Comparison of ENCODE assay signal across 9 mouse cellular contexts in the genomic region with DNA sequence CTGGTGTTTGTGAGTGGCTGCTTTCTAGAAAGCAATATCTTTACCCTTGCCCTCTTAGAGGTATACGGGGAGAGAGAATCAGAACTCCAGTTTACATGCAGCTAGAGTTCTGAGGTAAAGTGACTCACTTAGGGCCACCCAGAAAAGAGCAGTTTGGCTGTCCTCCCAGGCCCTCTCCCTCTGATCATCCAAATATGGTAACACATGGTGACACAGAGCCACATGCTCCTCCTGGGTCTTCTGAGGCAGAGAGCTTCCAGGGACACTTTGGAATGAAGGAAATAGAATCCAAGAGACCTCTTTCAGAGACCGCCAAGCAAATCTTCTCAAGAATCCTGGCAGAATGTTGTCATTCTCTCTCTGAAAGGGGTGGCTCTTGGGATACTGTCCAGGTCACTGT.
A peak's percentile ranks its signal among the peaks of the same experiment; 100 is the strongest.
DNase-seq lines count a peak whose midpoint lies in the region; ATAC-seq lines count a peak whose summit lies in the region.
"Had no signal": no experiment of that assay in that cellular context is flagged by ENCODE, and none has a peak within 500 bp of the region (broad histone marks: within the 10 kb centered on the region; RNA-seq: fewer than 3 reads in every experiment).

No protein-coding gene starts in this region.

- H3K4me1 ChIP-seq in embryonic facial prominence, embryonic 14.5 days (ENCODE audit: control insufficient read depth, insufficient read depth, low read length), result no peaks in the 10 kb centered on the region
- H3K4me1 ChIP-seq in embryonic facial prominence, embryonic 10.5 days, result peaks cover 8% of the 10 kb centered on the region
- H3K4me1 ChIP-seq in heart, embryonic 13.5 days, result peaks cover 23% of the 10 kb centered on the region
- no peaks in the 10 kb centered on the region; the same call in 1 of the 2 replicates for H3K4me1 ChIP-seq in intestine, embryonic 16.5 days (ENCODE audit: control insufficient read depth, insufficient read depth, low read length)
- peaks cover 13% of the 10 kb centered on the region for H3K4me1 ChIP-seq in midbrain, embryonic 10.5 days

- H3K4me3 ChIP-seq in embryonic facial prominence, embryonic 14.5 days (ENCODE audit: low read depth, low read length), result no peak overlapping the region
- H3K4me3 ChIP-seq in embryonic facial prominence, embryonic 10.5 days, result no peak overlapping the region
- no peak overlapping the region for H3K4me3 ChIP-seq in heart, embryonic 13.5 days
- no peak overlapping the region for H3K4me3 ChIP-seq in intestine, embryonic 16.5 days (ENCODE audit: low read length)
- H3K4me3 ChIP-seq in midbrain, embryonic 10.5 days, result no peak overlapping the region

- H3K36me3 ChIP-seq in embryonic facial prominence, embryonic 14.5 days (ENCODE audit: control insufficient read depth, insufficient read depth, low read length), result no peaks in the 10 kb centered on the region
- H3K36me3 ChIP-seq in embryonic facial prominence, embryonic 10.5 days (replicated peaks), result no peaks in the 10 kb centered on the region
- H3K36me3 ChIP-seq in heart, embryonic 13.5 days, result no peaks in the 10 kb centered on the region
- no peaks in the 10 kb centered on the region for H3K36me3 ChIP-seq in intestine, embryonic 16.5 days (ENCODE audit: control insufficient read depth, insufficient read depth, low read length)
- no peaks in the 10 kb centered on the region for H3K36me3 ChIP-seq in midbrain, embryonic 10.5 days

- no peak overlapping the region for H3K4me2 ChIP-seq in embryonic facial prominence, embryonic 14.5 days (ENCODE audit: low read depth, low read length)
- H3K4me2 ChIP-seq in heart, embryonic 13.5 days, result no peak overlapping the region
- no peak overlapping the region for H3K4me2 ChIP-seq in intestine, embryonic 16.5 days (ENCODE audit: low read depth, low read length)

- ATAC-seq in embryonic facial prominence, embryonic 14.5 days (ENCODE audit: low read depth), result no peak
- ATAC-seq in heart, embryonic 13.5 days (ENCODE audit: extremely low read depth, insufficient number of reproducible peaks, low FRiP score, low TSS enrichment), result no peak
- no peak for ATAC-seq in intestine, embryonic 16.5 days

- peak; percentile 12 for DNase-seq in embryonic facial prominence, embryonic 14.5 days (ENCODE audit: low spot score)
- DNase-seq in embryonic facial prominence, embryonic 10.5 days (ENCODE audit: low spot score), result no peak
- DNase-seq in urinary bladder, postnatal 14 days (ENCODE audit: low spot score), result peak; percentile 21
- no peak for DNase-seq in urinary bladder, postnatal 10 days (ENCODE audit: low spot score)
- DNase-seq in embryo, embryonic 9.5 days (ENCODE audit: extremely low spot score), result no peak
- no peak for DNase-seq in midbrain, embryonic 10.5 days (ENCODE audit: low spot score)

- H3K27ac ChIP-seq in embryonic facial prominence, embryonic 14.5 days (replicated peaks; ENCODE audit: low read depth, low read length), result no peak overlapping the region
- H3K27ac ChIP-seq in embryonic facial prominence, embryonic 10.5 days (replicated peaks), result no peak overlapping the region
- H3K27ac ChIP-seq in heart, embryonic 13.5 days (replicated peaks), result peak overlapping the region; percentile 28; the same call in 1 of the 2 replicates
- no peak overlapping the region for H3K27ac ChIP-seq in intestine, embryonic 16.5 days (ENCODE audit: low read length)
- no peak overlapping the region for H3K27ac ChIP-seq in midbrain, embryonic 10.5 days (replicated peaks)
- H3K27ac ChIP-seq: kidney, postnatal 0 days had no signal

- H3K9ac ChIP-seq in embryonic facial prominence, embryonic 14.5 days (ENCODE audit: low read depth, low read length), result no peak overlapping the region
- no peak overlapping the region for H3K9ac ChIP-seq in heart, embryonic 13.5 days
- H3K9ac ChIP-seq in intestine, embryonic 16.5 days (ENCODE audit: low read depth, low read length), result no peak overlapping the region

- no peaks in the 10 kb centered on the region for H3K9me3 ChIP-seq in embryonic facial prominence, embryonic 14.5 days (ENCODE audit: control insufficient read depth, low read length)
- no peaks in the 10 kb centered on the region for H3K9me3 ChIP-seq in embryonic facial prominence, embryonic 10.5 days
- no peaks in the 10 kb centered on the region for H3K9me3 ChIP-seq in heart, embryonic 13.5 days
- no peaks in the 10 kb centered on the region for H3K9me3 ChIP-seq in intestine, embryonic 16.5 days (ENCODE audit: control insufficient read depth, low read length)
- H3K9me3 ChIP-seq in midbrain, embryonic 10.5 days (replicated peaks), result no peaks in the 10 kb centered on the region

- H3K27me3 ChIP-seq in embryonic facial prominence, embryonic 14.5 days (replicated peaks; ENCODE audit: control insufficient read depth, insufficient read depth, low read length), result no peaks in the 10 kb centered on the region
- H3K27me3 ChIP-seq in embryonic facial prominence, embryonic 10.5 days (replicated peaks; ENCODE audit: low read depth, poor library complexity, severe bottlenecking), result no peaks in the 10 kb centered on the region
- H3K27me3 ChIP-seq in heart, embryonic 13.5 days (replicated peaks), result no peaks in the 10 kb centered on the region
- H3K27me3 ChIP-seq in intestine, embryonic 16.5 days (replicated peaks; ENCODE audit: control insufficient read depth, insufficient read depth, low read length), result no peaks in the 10 kb centered on the region
- H3K27me3 ChIP-seq in midbrain, embryonic 10.5 days (ENCODE audit: low read depth, poor library complexity, severe bottlenecking), result no peaks in the 10 kb centered on the region

- 80% methylated on average over 2 of the region's 2 CpGs for WGBS in embryonic facial prominence, embryonic 14.5 days
- WGBS in embryonic facial prominence, embryonic 10.5 days, result 93% methylated on average over 2 of the region's 2 CpGs
- 46% methylated on average over 2 of the region's 2 CpGs for WGBS in heart, embryonic 13.5 days
- 76% methylated on average over 2 of the region's 2 CpGs for WGBS in intestine, embryonic 16.5 days
- WGBS in midbrain, embryonic 10.5 days, result 87% methylated on average over 2 of the region's 2 CpGs

Comparison
In these comparisons a context has a peak if more than half of its experiments do, and no peak if none do; other contexts are left out.
1. DNase-seq: peak in embryonic facial prominence, embryonic 14.5 days (single experiment) and urinary bladder, postnatal 14 days (single experiment); none in embryonic facial prominence, embryonic 10.5 days (single experiment), urinary bladder, postnatal 10 days (single experiment), embryo, embryonic 9.5 days (single experiment) and midbrain, embryonic 10.5 days (single experiment).